Mouse (Mus musculus): ENCODE data around the gene Lamb3. TPM values are rescaled to one million over a fixed set of nuclear protein-coding genes. Genes with fewer than 3 reads are reported as not detected.
A peak's percentile ranks its signal among the peaks of the same experiment; 100 is the strongest.

Gene Lamb3
- polyA plus RNA-seq, 1 experiment from 2014 or later = 0.85 TPM

DNA sequence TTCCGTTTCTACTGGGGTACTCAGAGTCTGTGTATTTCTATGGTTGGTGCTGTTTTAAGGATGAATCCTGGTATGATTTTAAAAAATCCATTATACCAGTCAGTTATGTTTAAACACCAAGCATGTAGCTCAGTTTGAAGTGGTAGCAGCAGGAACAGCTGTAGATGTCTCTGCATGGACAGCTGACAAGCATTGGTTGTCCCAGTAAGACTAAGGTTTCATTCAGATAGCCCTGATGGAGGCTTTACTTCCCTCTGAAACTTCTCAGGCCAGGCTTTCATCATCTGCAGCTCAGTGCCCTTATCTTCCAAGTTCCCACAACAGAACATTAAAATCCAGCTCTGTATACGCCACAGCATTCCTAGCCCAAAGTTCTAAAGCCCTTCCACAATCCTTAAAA lies 25.2 kb downstream of the Lamb3 start:
- ATAC-seq (no peak), DNase-seq (ENCODE audit: low spot score) (no peak)
- H3K27me3 ChIP-seq (replicated peaks; ENCODE audit: control insufficient read depth, insufficient read depth, low read length) = no peaks in the 10 kb centered on the region
- no peak overlapping the region for H3K27ac ChIP-seq (ENCODE audit: low read depth, low read length)
- H3K4me3 ChIP-seq (ENCODE audit: low read depth, low read length) = no peak overlapping the region
- no peak overlapping the region for H3K9ac ChIP-seq (ENCODE audit: low read length)
- 82% methylated on average over 2 of the region's 2 CpGs for WGBS
- H3K36me3 ChIP-seq (ENCODE audit: control insufficient read depth, insufficient read depth, low read length) = no peaks in the 10 kb centered on the region
- no peak overlapping the region for H3K4me2 ChIP-seq (ENCODE audit: low read length)
- H3K9me3 ChIP-seq (replicated peaks; ENCODE audit: control insufficient read depth, low read length) = no peaks in the 10 kb centered on the region
- no peaks in the 10 kb centered on the region for H3K4me1 ChIP-seq (ENCODE audit: control insufficient read depth, insufficient read depth, low read length)

DNA sequence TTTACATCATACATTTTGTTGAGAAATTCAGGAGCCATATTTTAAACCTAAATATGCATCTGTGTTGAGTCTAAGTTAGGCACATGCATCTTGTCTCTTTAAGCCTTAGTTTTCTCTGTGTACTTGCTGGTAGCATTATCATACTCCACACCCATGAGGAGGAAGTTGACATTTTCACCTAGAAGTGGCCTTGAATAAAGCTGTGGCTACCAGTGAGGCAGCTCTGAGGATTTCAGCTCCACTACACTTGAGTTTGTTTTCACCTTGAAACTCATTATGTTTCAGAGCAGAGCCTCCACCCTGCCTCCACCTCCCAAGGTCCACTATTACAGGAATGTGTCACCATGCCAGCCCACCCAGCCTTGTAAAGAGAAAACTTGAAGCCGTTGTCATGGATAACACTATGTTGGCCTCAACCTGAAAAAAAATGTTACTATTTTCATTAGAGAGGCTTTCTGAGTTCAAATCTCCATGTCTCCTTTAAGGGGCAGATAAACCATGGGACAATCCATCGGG lies 26.7 kb downstream of the Lamb3 start:
- ATAC-seq (no peak), DNase-seq (ENCODE audit: low spot score) (no peak)
- no peaks in the 10 kb centered on the region for H3K9me3 ChIP-seq (replicated peaks; ENCODE audit: control insufficient read depth, low read length)
- no peaks in the 10 kb centered on the region for H3K36me3 ChIP-seq (ENCODE audit: control insufficient read depth, insufficient read depth, low read length)
- H3K4me3 ChIP-seq (ENCODE audit: low read depth, low read length) = no peak overlapping the region
- H3K9ac ChIP-seq (ENCODE audit: low read length) = no peak overlapping the region
- H3K4me1 ChIP-seq (ENCODE audit: control insufficient read depth, insufficient read depth, low read length) = no peaks in the 10 kb centered on the region
- no peak overlapping the region for H3K4me2 ChIP-seq (ENCODE audit: low read length)
- no peak overlapping the region for H3K27ac ChIP-seq (ENCODE audit: low read depth, low read length)
- 97% methylated on average over 2 of the region's 2 CpGs for WGBS
- H3K27me3 ChIP-seq (replicated peaks; ENCODE audit: control insufficient read depth, insufficient read depth, low read length) = no peaks in the 10 kb centered on the region

DNA sequence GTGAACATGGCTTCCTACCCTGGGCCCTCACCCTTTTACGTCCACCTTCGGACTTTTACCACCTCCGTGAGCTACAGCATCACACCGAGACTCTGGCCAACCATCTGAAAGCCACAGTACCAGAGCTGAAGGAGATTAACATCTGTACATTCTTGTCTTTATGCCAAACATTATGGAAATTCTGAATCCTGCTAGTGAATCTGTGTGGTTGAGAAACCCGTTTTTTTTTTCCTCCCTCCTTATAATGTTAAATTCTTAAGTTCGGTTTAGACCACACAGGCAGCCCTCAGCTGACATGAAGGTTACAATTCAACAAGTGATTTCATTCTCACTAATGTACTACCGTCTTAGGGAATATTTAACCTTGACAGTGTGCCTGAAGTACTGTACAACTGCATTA lies 27.4 kb downstream of the Lamb3 start:
- H3K4me2 ChIP-seq (ENCODE audit: low read length) = no peak overlapping the region
- no peak for DNase-seq (ENCODE audit: low spot score)
- H3K36me3 ChIP-seq (ENCODE audit: control insufficient read depth, insufficient read depth, low read length) = no peaks in the 10 kb centered on the region
- H3K27ac ChIP-seq (ENCODE audit: low read depth, low read length) = no peak overlapping the region
- H3K4me1 ChIP-seq (ENCODE audit: control insufficient read depth, insufficient read depth, low read length) = no peaks in the 10 kb centered on the region
- H3K27me3 ChIP-seq (replicated peaks; ENCODE audit: control insufficient read depth, insufficient read depth, low read length) = no peaks in the 10 kb centered on the region
- WGBS = 89% methylated on average over 7 of the region's 7 CpGs
- no peak overlapping the region for H3K4me3 ChIP-seq (ENCODE audit: low read depth, low read length)
- no peaks in the 10 kb centered on the region for H3K9me3 ChIP-seq (replicated peaks; ENCODE audit: control insufficient read depth, low read length)
- no peak for ATAC-seq
- no peak overlapping the region for H3K9ac ChIP-seq (ENCODE audit: low read length)

DNA sequence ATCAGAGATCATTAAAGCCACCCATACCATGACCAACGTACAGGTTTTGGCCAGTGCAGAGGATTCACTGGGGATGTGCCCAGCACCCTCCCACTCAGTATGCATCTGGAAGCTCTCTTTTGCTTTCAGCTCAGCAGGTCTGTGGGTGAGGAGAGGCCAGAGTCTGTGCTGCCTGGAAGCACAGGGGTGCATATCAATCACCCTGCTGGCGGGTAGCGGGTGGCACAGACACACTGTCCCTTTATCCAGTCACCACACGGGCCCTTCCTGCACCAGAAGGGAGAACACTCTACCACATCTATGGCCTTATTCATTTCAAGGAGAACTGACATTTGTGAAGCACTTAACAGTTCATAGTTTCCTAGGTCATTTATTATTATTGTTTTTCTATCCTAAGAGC lies 30.9 kb downstream of the Lamb3 start:
- WGBS = 68% methylated on average over 4 of the region's 4 CpGs
- Histone ChIP-seq H3K4me3 (ENCODE audit: low read depth, low read length) (no peak overlapping the region), H3K36me3 (ENCODE audit: control insufficient read depth, insufficient read depth, low read length) (no peaks in the 10 kb centered on the region), H3K27ac (ENCODE audit: low read depth, low read length) (no peak overlapping the region), H3K9ac (ENCODE audit: low read length) (no peak overlapping the region), H3K4me1 (ENCODE audit: control insufficient read depth, insufficient read depth, low read length) (no peaks in the 10 kb centered on the region), H3K9me3 (replicated peaks; ENCODE audit: control insufficient read depth, low read length) (no peaks in the 10 kb centered on the region), H3K27me3 (replicated peaks; ENCODE audit: control insufficient read depth, insufficient read depth, low read length) (no peaks in the 10 kb centered on the region), H3K4me2 (ENCODE audit: low read length) (no peak overlapping the region)
- ATAC-seq (no peak), DNase-seq (ENCODE audit: low spot score) (no peak)

DNA sequence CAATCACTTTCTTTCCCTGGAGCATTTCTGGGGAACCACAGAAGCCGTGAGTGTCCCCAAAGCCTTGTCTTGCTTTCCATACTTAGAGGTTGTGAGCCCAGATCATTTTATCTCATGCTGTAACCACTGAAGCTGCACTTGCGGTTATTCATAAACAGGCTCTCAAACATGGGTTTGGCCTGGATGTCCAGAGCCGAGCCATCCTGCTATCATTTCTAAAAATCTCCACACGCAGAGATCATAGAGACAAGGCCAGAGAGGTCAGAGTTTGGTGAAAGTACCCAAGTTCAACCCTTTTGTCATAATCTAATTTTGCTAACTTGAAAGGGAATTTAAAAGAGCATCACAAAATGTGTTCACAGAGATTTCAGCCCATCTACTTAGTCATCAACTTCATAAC lies 33.9 kb downstream of the Lamb3 start:
- DNase-seq (ENCODE audit: low spot score) (no peak), ATAC-seq (no peak)
- no peaks in the 10 kb centered on the region for H3K9me3 ChIP-seq (replicated peaks; ENCODE audit: control insufficient read depth, low read length)
- H3K27me3 ChIP-seq (replicated peaks; ENCODE audit: control insufficient read depth, insufficient read depth, low read length) = no peaks in the 10 kb centered on the region
- H3K4me2 ChIP-seq (ENCODE audit: low read length) = no peak overlapping the region
- 89% methylated on average over 4 of the region's 4 CpGs for WGBS
- H3K9ac ChIP-seq (ENCODE audit: low read length) = no peak overlapping the region
- no peak overlapping the region for H3K4me3 ChIP-seq (ENCODE audit: low read depth, low read length)
- H3K27ac ChIP-seq (ENCODE audit: low read depth, low read length) = no peak overlapping the region
- H3K36me3 ChIP-seq (ENCODE audit: control insufficient read depth, insufficient read depth, low read length) = no peaks in the 10 kb centered on the region
- H3K4me1 ChIP-seq (ENCODE audit: control insufficient read depth, insufficient read depth, low read length) = no peaks in the 10 kb centered on the region

DNA sequence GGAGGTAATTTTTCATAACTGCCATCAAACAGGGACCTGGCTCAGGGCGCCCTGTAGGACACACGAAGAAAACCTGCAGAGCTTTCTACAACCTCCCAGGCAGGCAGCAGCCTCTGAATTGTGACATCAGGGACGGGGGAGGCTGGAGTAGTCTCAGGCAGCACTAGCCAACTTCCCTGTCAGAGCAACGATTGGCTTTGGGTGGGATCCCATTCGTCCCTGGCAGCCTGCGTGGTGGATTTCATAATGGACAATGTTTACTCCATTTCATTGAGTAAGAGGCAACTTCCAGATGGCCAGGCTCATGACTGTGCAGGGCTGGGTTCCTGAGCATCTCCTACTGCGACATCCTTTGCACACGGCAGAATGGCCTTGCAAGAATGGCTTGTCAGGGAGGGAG lies 34.7 kb downstream of the Lamb3 start:
- DNase-seq (ENCODE audit: low spot score) (peak; percentile 41), ATAC-seq (no peak)
- Histone ChIP-seq H3K4me3 (ENCODE audit: low read depth, low read length) (no peak overlapping the region), H3K4me1 (ENCODE audit: control insufficient read depth, insufficient read depth, low read length) (no peaks in the 10 kb centered on the region), H3K9ac (ENCODE audit: low read length) (no peak overlapping the region), H3K9me3 (replicated peaks; ENCODE audit: control insufficient read depth, low read length) (no peaks in the 10 kb centered on the region), H3K27ac (ENCODE audit: low read depth, low read length) (no peak overlapping the region), H3K4me2 (ENCODE audit: low read length) (no peak overlapping the region), H3K27me3 (replicated peaks; ENCODE audit: control insufficient read depth, insufficient read depth, low read length) (no peaks in the 10 kb centered on the region), H3K36me3 (ENCODE audit: control insufficient read depth, insufficient read depth, low read length) (no peaks in the 10 kb centered on the region)
- WGBS = 61% methylated on average over 8 of the region's 8 CpGs

DNA sequence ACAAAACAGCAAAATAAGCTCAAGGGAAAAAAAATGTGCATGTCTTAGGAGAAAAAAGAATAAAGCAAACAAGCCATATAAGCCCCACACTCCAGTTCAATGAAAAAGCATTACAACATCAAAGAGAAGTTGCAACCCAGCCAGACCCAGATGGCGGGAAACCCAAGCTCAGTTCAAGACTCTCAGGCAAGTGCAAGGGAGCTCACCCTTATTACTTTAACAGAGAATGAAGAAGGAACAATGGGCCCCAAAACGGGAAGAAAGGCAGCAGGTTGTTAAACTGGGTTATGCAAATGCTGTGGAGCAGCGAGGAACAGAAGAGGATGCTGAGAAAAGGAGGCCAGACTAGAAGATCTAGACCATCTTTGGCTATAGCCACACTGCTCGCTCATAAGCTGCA lies 35.4 kb downstream of the Lamb3 start:
- Histone ChIP-seq H3K9me3 (replicated peaks; ENCODE audit: control insufficient read depth, low read length) (no peaks in the 10 kb centered on the region), H3K27me3 (replicated peaks; ENCODE audit: control insufficient read depth, insufficient read depth, low read length) (no peaks in the 10 kb centered on the region), H3K36me3 (ENCODE audit: control insufficient read depth, insufficient read depth, low read length) (no peaks in the 10 kb centered on the region), H3K4me2 (ENCODE audit: low read length) (no peak overlapping the region), H3K4me3 (ENCODE audit: low read depth, low read length) (no peak overlapping the region), H3K27ac (ENCODE audit: low read depth, low read length) (no peak overlapping the region), H3K4me1 (ENCODE audit: control insufficient read depth, insufficient read depth, low read length) (no peaks in the 10 kb centered on the region), H3K9ac (ENCODE audit: low read length) (no peak overlapping the region)
- DNase-seq (ENCODE audit: low spot score) = no peak
- 41% methylated on average over 4 of the region's 4 CpGs for WGBS
- ATAC-seq = no peak

DNA sequence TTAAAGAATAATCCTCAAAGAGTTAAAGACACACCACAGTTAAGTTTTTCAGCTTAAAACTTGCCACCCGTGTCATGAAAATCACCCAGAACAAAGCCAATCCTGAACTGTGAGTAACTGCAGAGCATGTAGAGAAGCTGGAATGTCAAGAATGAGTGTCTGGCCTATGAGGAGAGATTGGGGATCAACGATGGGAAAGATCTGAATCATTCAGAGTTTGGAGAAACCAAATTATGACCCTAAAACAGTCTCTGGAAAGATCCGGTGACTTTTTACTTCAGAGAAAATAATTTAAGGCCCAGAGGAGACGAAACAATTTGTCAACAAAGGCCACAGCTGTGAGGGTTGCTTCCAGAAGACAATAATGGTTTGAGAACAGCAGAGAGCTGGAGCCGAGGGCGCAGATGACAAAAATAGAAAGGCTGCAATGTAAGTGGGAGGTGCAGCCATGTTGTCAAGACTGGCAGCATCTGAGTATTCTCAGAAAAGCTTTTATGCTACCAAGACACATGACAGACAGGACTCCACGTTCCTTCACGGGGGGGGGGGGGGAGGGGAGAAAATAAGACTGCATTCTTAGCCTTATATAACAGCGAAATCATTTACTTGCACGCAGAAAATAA lies 36.2 kb downstream of the Lamb3 start:
- Histone ChIP-seq H3K27me3 (replicated peaks; ENCODE audit: control insufficient read depth, insufficient read depth, low read length) (no peaks in the 10 kb centered on the region), H3K36me3 (ENCODE audit: control insufficient read depth, insufficient read depth, low read length) (no peaks in the 10 kb centered on the region), H3K9ac (ENCODE audit: low read length) (no peak overlapping the region), H3K4me1 (ENCODE audit: control insufficient read depth, insufficient read depth, low read length) (no peaks in the 10 kb centered on the region), H3K27ac (ENCODE audit: low read depth, low read length) (no peak overlapping the region), H3K4me3 (ENCODE audit: low read depth, low read length) (no peak overlapping the region), H3K4me2 (ENCODE audit: low read length) (no peak overlapping the region), H3K9me3 (replicated peaks; ENCODE audit: control insufficient read depth, low read length) (no peaks in the 10 kb centered on the region)
- 59% methylated on average over 10 of the region's 10 CpGs for WGBS
- no peak for ATAC-seq
- DNase-seq (ENCODE audit: low spot score) = no peak

DNA sequence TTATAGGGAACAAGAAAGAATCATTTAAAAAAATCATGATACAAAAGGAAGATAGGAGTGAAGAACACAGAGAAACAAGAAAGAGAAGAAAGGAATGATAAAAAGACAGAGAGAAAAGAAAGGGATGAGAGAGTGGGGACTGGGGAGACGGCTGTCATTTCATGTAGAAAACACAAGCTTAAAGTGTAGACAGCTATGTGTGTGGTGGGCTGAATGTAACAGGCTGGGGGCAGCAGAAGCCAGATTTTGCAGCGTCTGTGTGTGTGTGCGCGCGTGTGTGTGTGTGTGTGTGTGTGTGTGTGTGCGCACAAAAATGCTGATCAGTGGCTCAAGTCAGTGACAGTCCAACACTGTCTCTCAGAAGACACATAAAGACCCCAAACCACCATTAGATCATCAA lies 36.7 kb downstream of the Lamb3 start:
- no peak for DNase-seq (ENCODE audit: low spot score)
- 75% methylated on average over 6 of the region's 6 CpGs for WGBS
- Histone ChIP-seq H3K4me1 (ENCODE audit: control insufficient read depth, insufficient read depth, low read length) (no peaks in the 10 kb centered on the region), H3K9me3 (replicated peaks; ENCODE audit: control insufficient read depth, low read length) (no peaks in the 10 kb centered on the region), H3K9ac (ENCODE audit: low read length) (no peak overlapping the region), H3K27ac (ENCODE audit: low read depth, low read length) (no peak overlapping the region; the same call in 1 of the 2 replicates), H3K27me3 (replicated peaks; ENCODE audit: control insufficient read depth, insufficient read depth, low read length) (no peaks in the 10 kb centered on the region), H3K4me2 (ENCODE audit: low read length) (no peak overlapping the region), H3K36me3 (ENCODE audit: control insufficient read depth, insufficient read depth, low read length) (no peaks in the 10 kb centered on the region), H3K4me3 (ENCODE audit: low read depth, low read length) (no peak overlapping the region)
- peak; percentile 29; the same call in 1 of the 2 replicates for ATAC-seq

Measured in forebrain, embryonic 14.5 days (tissue).